Mouse (Mus musculus): ENCODE measurements around the gene Vac14. TPM values are rescaled to one million over a fixed set of nuclear protein-coding genes. Genes with fewer than 3 reads are reported as not detected.

The Vac14 gene
- polyA plus RNA-seq, 1 experiment from 2014 or later: 20.3 TPM

- Histone ChIP-seq H3K4me1 (no peaks in the 10 kb centered on the region), H3K36me3 (ENCODE audit: poor library complexity, severe bottlenecking) (no peaks in the 10 kb centered on the region), H3K9me3 (replicated peaks) (no peaks in the 10 kb centered on the region), H3K27me3 (no peaks in the 10 kb centered on the region), H3K4me2 (no peak overlapping the region), H3K9ac (no peak overlapping the region), H3K4me3 (no peak overlapping the region), H3K27ac (no peak overlapping the region)
- ATAC-seq: no peak
- 86% methylated on average over 6 of the region's 6 CpGs for WGBS
Observed at GRCm38 (mm10) chr8:110767261-110767660, 148.9 kb downstream of the Vac14 start.

Other genes with a start within 250 kb of the Vac14 start
- 11.1 and 11.5 TPM in 2 replicates for gene Mtss1l, start 102.9 kb downstream of the Vac14 start, polyA plus RNA-seq (2015; fragmentation: Nextera tagmentation; extraction: Ambion mirVana)
- gene Il34, start 187.3 kb downstream of the Vac14 start, polyA plus RNA-seq (2015; fragmentation: Nextera tagmentation; extraction: Ambion mirVana): 1.2 and 1.3 TPM in 2 replicates
- 61.4 and 62.1 TPM in 2 replicates for gene Cog4, start 228.0 kb downstream of the Vac14 start, polyA plus RNA-seq (2015; fragmentation: Nextera tagmentation; extraction: Ambion mirVana)
- gene Sf3b3, start 228.2 kb downstream of the Vac14 start, polyA plus RNA-seq (2015; fragmentation: Nextera tagmentation; extraction: Ambion mirVana): 136 and 153 TPM in 2 replicates